Mouse (Mus musculus) heart, adult 2 months (tissue): Measurements from ENCODE around the gene Rnf141. TPM values are rescaled to one million over a fixed set of nuclear protein-coding genes. Genes with fewer than 3 reads are reported as not detected.

ENCODE experiments used
- DNase-seq, 2 experiments: peaks; one replicate each; pipeline ENCODE4 v3.0.0; 2021
- H3K27ac ChIP-seq: fragments of 200-600 bp; 2 replicates; pipeline ENCODE4 v1.8.1; 2022
- H3K27me3 ChIP-seq: fragments of 200-500 bp; 2 replicates; pipeline ENCODE4 v1.6.1; 2012; ENCODE audit warnings: mild to moderate bottlenecking, low read length, inconsistent platforms, mixed read lengths; ENCODE audit not compliant: control insufficient read depth, insufficient read depth
- H3K36me3 ChIP-seq: fragments of 200-500 bp; 2 replicates; pipeline ENCODE4 v1.6.1; 2012; ENCODE audit warnings: low read length, inconsistent platforms; ENCODE audit not compliant: control insufficient read depth, insufficient read depth
- H3K4me1 ChIP-seq: fragments of 200-500 bp; 2 replicates; pipeline ENCODE4 v1.6.1; 2011; ENCODE audit warnings: low read length; ENCODE audit not compliant: control insufficient read depth, insufficient read depth
- H3K4me3 ChIP-seq: fragments of 200-600 bp; 2 replicates; pipeline ENCODE4 v1.8.1; 2022
- H3K79me2 ChIP-seq: fragments of 200-500 bp; replicated peaks from 2 replicates; pipeline ENCODE4 v1.6.1; 2012; ENCODE audit warnings: mild to moderate bottlenecking, inconsistent platforms, low read length, moderate library complexity, mixed read lengths; ENCODE audit not compliant: control insufficient read depth, insufficient read depth
- H3K9ac ChIP-seq: fragments of 200-500 bp; 2 replicates; pipeline ENCODE4 v1.6.1; 2012; ENCODE audit warnings: low read depth, mild to moderate bottlenecking, control low read depth, inconsistent platforms, low read length, mixed read lengths
- CTCF ChIP-seq: fragments of 200-600 bp; IDR thresholded peaks from 2 replicates; pipeline ENCODE4 v1.8.1; 2022; ENCODE audit warnings: antibody characterized with exemption, mild to moderate bottlenecking, moderate library complexity
- EP300 ChIP-seq: fragments of 200-500 bp; IDR thresholded peaks from 2 replicates; pipeline ENCODE4 v1.6.1; 2011; ENCODE audit warnings: low read depth, low read length, control low read depth; ENCODE audit not compliant: insufficient read depth
- POLR2A ChIP-seq: fragments of 200-500 bp; IDR thresholded peaks from 2 replicates; pipeline ENCODE4 v1.6.1; 2011; ENCODE audit warnings: mild to moderate bottlenecking, low read depth, low read length, control low read depth; ENCODE audit not compliant: insufficient read depth
- WGBS: fragments of 180-500 bp; shearing (Covaris S2); methylation state at CpG from one replicate; pipeline ENCODE4 v1.1.7; 2018; 5-methylcytosine and 5-hydroxymethylcytosine counted together
- intact Hi-C: fragments of 180-260 bp; cut with DNase I; formaldehyde crosslinking; loops from one replicate; pipeline ENCODE4 v1.15.1; 2025
- polyA plus RNA-seq: library from polyadenylated mRNA; depleted of rRNA; stranded (reverse); fragments of >200 nt; gene quantifications from 2 replicates; pipeline ENCODE4 v1.2.3, GENCODE M21; 2012
- total RNA-seq, 2 experiments: library from RNA; stranded (reverse); gene quantifications; 2 replicates each; pipeline ENCODE4 v1.2.3; 2021

Rnf141 gene
- total and polyA plus RNA-seq, 3 experiments, result 19.4 to 36.4 (median 33.2) TPM

GRCm38 (mm10) chr7:110774077-110774476, 70.2 kb downstream of the Rnf141 start:
- intact Hi-C loops, result no loop called here
- no peaks in the 10 kb centered on the region for H3K27me3 ChIP-seq
- H3K4me1 ChIP-seq, result peaks cover 32% of the 10 kb centered on the region
- H3K27ac ChIP-seq, result peak overlapping the region; percentile 64
- H3K79me2 ChIP-seq, result no peaks in the 10 kb centered on the region; the same call in 1 of the 2 replicates
- peak; percentile 50 to 75 for DNase-seq
- TF ChIP-seq CTCF, result no peak
- TF ChIP-seq EP300, result peak; percentile 39; the same call in 1 of the 2 replicates
- WGBS, result 65% methylated on average over 1 of the region's 1 CpGs
- H3K9ac ChIP-seq, result peak overlapping the region; percentile 34
- H3K36me3 ChIP-seq, result peaks cover 4% of the 10 kb centered on the region
- H3K4me3 ChIP-seq, result peak overlapping the region; percentile 33

GRCm38 (mm10) chr7:110773204-110774002, 70.9 kb downstream of the Rnf141 start:
- peak overlapping the region; percentile 64 for H3K27ac ChIP-seq
- intact Hi-C loops, result loop anchor here (2.0 kb wide), 1 partner anchor 27 kb away; no protein-coding TSS in a partner anchor
- H3K4me3 ChIP-seq, result peak overlapping the region; percentile 33
- no peaks in the 10 kb centered on the region for H3K27me3 ChIP-seq
- peaks cover 4% of the 10 kb centered on the region for H3K36me3 ChIP-seq
- DNase-seq, result peak; percentile 71 to 82
- TF ChIP-seq EP300 (no peak), CTCF (no peak), POLR2A (no peak)
- no peaks in the 10 kb centered on the region for H3K79me2 ChIP-seq
- peaks cover 32% of the 10 kb centered on the region for H3K4me1 ChIP-seq
- 18% methylated on average over 14 of the region's 14 CpGs for WGBS
- peak overlapping the region; percentile 34 for H3K9ac ChIP-seq

- Histone ChIP-seq H3K4me1 (peaks cover 31% of the 10 kb centered on the region), H3K79me2 (no peaks in the 10 kb centered on the region), H3K27me3 (no peaks in the 10 kb centered on the region), H3K9ac (no peak overlapping the region), H3K27ac (peak overlapping the region; percentile 64), H3K4me3 (no peak overlapping the region), H3K36me3 (peaks cover 4% of the 10 kb centered on the region)
- DNase-seq, result peak in 1 of 2 experiments; percentile 34
- intact Hi-C loops, result loop anchor here (2.0 kb wide), 1 partner anchor 28 kb away; no protein-coding TSS in a partner anchor
- 74% methylated on average over 3 of the region's 3 CpGs for WGBS
- TF ChIP-seq POLR2A (no peak), EP300 (0 out of 2 replicates have a peak, but pooled peaks have one; percentile 43)
These were observed 71.9 kb downstream of the Rnf141 start for GRCm38 (mm10) chr7:110772343-110772742.

GRCm38 (mm10) chr7:110770949-110771348, 73.3 kb downstream of the Rnf141 start:
- H3K36me3 ChIP-seq, result peaks cover 4% of the 10 kb centered on the region
- no peaks in the 10 kb centered on the region for H3K79me2 ChIP-seq
- no peak overlapping the region for H3K4me3 ChIP-seq
- H3K4me1 ChIP-seq, result peaks cover 29% of the 10 kb centered on the region
- H3K27ac ChIP-seq, result no peak overlapping the region
- H3K9ac ChIP-seq, result no peak overlapping the region
- 78% methylated on average over 4 of the region's 4 CpGs for WGBS
- TF ChIP-seq EP300 (no peak), POLR2A (no peak), CTCF (no peak)
- no peaks in the 10 kb centered on the region for H3K27me3 ChIP-seq
- intact Hi-C loops, result no loop called here
- DNase-seq, result no peak

GRCm38 (mm10) chr7:110769094-110769493, 75.2 kb downstream of the Rnf141 start:
- Histone ChIP-seq H3K4me1 (peaks cover 23% of the 10 kb centered on the region), H3K9ac (peak overlapping the region; percentile 81), H3K4me3 (peak overlapping the region; percentile 61), H3K27ac (peak overlapping the region; percentile 95), H3K36me3 (peaks cover 4% of the 10 kb centered on the region), H3K27me3 (no peaks in the 10 kb centered on the region), H3K79me2 (no peaks in the 10 kb centered on the region)
- WGBS, result 24% methylated on average over 4 of the region's 4 CpGs
- DNase-seq, result peak in 1 of 2 experiments; percentile 61
- intact Hi-C loops, result loop anchor here (2.0 kb wide), 1 partner anchor 16 kb away; no protein-coding TSS in a partner anchor
- TF ChIP-seq POLR2A (peak; percentile 63), EP300 (0 out of 2 replicates have a peak, but pooled peaks have one; percentile 28), CTCF (no peak)

- TF ChIP-seq EP300 (no peak), CTCF (no peak), POLR2A (no peak)
- under 1% methylated on average over 59 of the region's 61 CpGs for WGBS
- Histone ChIP-seq H3K27me3 (no peaks in the 10 kb centered on the region), H3K4me3 (peak overlapping the region; percentile 61), H3K9ac (peak overlapping the region; percentile 81), H3K79me2 (no peaks in the 10 kb centered on the region), H3K4me1 (peaks cover 21% of the 10 kb centered on the region), H3K27ac (peak overlapping the region; percentile 95), H3K36me3 (peaks cover 4% of the 10 kb centered on the region)
- intact Hi-C loops, result loop anchor here (2.0 kb wide), 1 partner anchor 16 kb away; no protein-coding TSS in a partner anchor
- peak; percentile 78 for DNase-seq
These were observed 75.7 kb downstream of the Rnf141 start for GRCm38 (mm10) chr7:110768451-110769064.
